29 mouse cellular contexts compared by ENCODE assay signal in the genomic region with DNA sequence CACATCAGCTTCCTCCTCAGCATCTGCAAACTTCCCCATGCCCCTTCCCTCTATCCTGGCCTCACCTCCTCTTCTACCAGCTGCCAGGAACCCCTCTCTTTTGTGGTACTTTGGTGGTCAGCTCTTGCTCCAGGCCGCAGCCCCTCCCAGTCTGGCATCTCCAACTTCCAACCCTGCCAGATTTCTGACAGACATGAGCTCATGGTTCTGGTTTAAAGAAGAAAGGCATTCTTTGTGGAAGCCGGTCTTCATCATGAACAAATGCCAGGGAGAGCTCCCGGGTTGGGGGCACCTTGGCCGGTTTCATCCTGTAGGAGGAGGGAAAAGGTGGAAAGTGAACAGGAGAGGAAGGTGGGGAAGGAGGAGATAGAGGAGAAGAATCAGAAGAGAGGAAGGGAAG. TPM values are rescaled to one million over a fixed set of nuclear protein-coding genes. Genes with fewer than 3 reads are reported as not detected.
DNase-seq lines count a peak whose midpoint lies in the region; ATAC-seq and TF ChIP-seq lines count a peak whose summit lies in the region.
"Had no signal": no experiment of that assay in that cellular context is flagged by ENCODE, and none has a peak within 500 bp of the region (broad histone marks: within the 10 kb centered on the region; RNA-seq: fewer than 3 reads in every experiment).

No protein-coding gene starts in this region.

- no peak for TF ChIP-seq CTCF in midbrain, postnatal 0 days (IDR thresholded peaks at IDR 0.05)
- no peak for TF ChIP-seq CTCF in gastrocnemius, adult 2 months (IDR thresholded peaks at IDR 0.05)

- H3K4me2 ChIP-seq in forebrain, embryonic 14.5 days (ENCODE audit: low read length): no peak overlapping the region
- no peak overlapping the region for H3K4me2 ChIP-seq in forebrain, embryonic 11.5 days (ENCODE audit: low read depth, low read length, severe bottlenecking)
- no peak overlapping the region for H3K4me2 ChIP-seq in midbrain, postnatal 0 days (ENCODE audit: low read depth, low read length, poor library complexity, severe bottlenecking)
- H3K4me2 ChIP-seq in midbrain, embryonic 14.5 days (ENCODE audit: low read length): no peak overlapping the region
- H3K4me2 ChIP-seq: embryonic facial prominence, embryonic 12.5 days; embryonic facial prominence, embryonic 15.5 days; forebrain, embryonic 12.5 days; heart, embryonic 13.5 days; hindbrain, embryonic 12.5 days; hindbrain, embryonic 15.5 days had no signal

- peak; percentile 50 for DNase-seq in forebrain, embryonic 14.5 days (ENCODE audit: low spot score)
- DNase-seq in forebrain, embryonic 11.5 days (ENCODE audit: low spot score): no peak
- peak; percentile 31 for DNase-seq in left cerebral cortex, postnatal 4 days
- no peak for DNase-seq in left cerebral cortex, adult 18-20 months (ENCODE audit: low spot score in 2 of 2)
- DNase-seq in midbrain, postnatal 0 days (ENCODE audit: low spot score): peak; percentile 33
- no peak for DNase-seq in midbrain, embryonic 14.5 days
- DNase-seq in gastrocnemius, adult 2 months: no peak
- DNase-seq: adrenal gland, adult 2 months; adrenal gland, postnatal 14 days; B cell, adult 2 months; cerebellum, adult 11-12 months; cerebellum, adult 9-10 months; cerebellum, postnatal 25 days; gastrocnemius, postnatal 14 days; heart, adult 2 months; heart, postnatal 14 days had no signal

- no peak overlapping the region for H3K4me3 ChIP-seq in forebrain, embryonic 14.5 days (ENCODE audit: low read depth, low read length)
- H3K4me3 ChIP-seq in forebrain, embryonic 11.5 days (ENCODE audit: low read depth, low read length): no peak overlapping the region
- no peak overlapping the region for H3K4me3 ChIP-seq in midbrain, postnatal 0 days (ENCODE audit: low read depth, low read length)
- H3K4me3 ChIP-seq in midbrain, embryonic 14.5 days (replicated peaks; ENCODE audit: low read depth, low read length): no peak overlapping the region
- H3K4me3 ChIP-seq in gastrocnemius, adult 2 months: no peak overlapping the region
- H3K4me3 ChIP-seq: embryonic facial prominence, embryonic 12.5 days; embryonic facial prominence, embryonic 15.5 days; forebrain, embryonic 12.5 days; heart, adult 2 months; heart, embryonic 10.5 days; heart, embryonic 13.5 days; hindbrain, embryonic 12.5 days; hindbrain, embryonic 15.5 days had no signal

- H3K27ac ChIP-seq in forebrain, embryonic 14.5 days (ENCODE audit: low read depth, low read length): no peak overlapping the region
- H3K27ac ChIP-seq in forebrain, embryonic 11.5 days (ENCODE audit: low read depth, low read length): no peak overlapping the region
- no peak overlapping the region for H3K27ac ChIP-seq in midbrain, postnatal 0 days (ENCODE audit: low read depth, low read length)
- no peak overlapping the region for H3K27ac ChIP-seq in midbrain, embryonic 14.5 days (replicated peaks; ENCODE audit: low read depth, low read length)
- H3K27ac ChIP-seq in gastrocnemius, adult 2 months: no peak overlapping the region
- H3K27ac ChIP-seq: embryonic facial prominence, embryonic 12.5 days; embryonic facial prominence, embryonic 15.5 days; forebrain, embryonic 12.5 days; heart, adult 2 months; heart, embryonic 10.5 days; heart, embryonic 13.5 days; hindbrain, embryonic 12.5 days; hindbrain, embryonic 15.5 days had no signal

- ATAC-seq in forebrain, embryonic 14.5 days: no peak
- ATAC-seq in forebrain, embryonic 11.5 days (replicated peaks; ENCODE audit: low FRiP score): no peak
- no peak for ATAC-seq in midbrain, postnatal 0 days (ENCODE audit: low FRiP score)
- no peak for ATAC-seq in midbrain, embryonic 14.5 days (ENCODE audit: low FRiP score, low TSS enrichment)
- ATAC-seq: forebrain, embryonic 16.5 days; inflammation-experienced regulatory T-cells, adult 6 months; intestine, embryonic 16.5 days had no signal

- no peaks in the 10 kb centered on the region for H3K9me3 ChIP-seq in forebrain, embryonic 14.5 days (replicated peaks; ENCODE audit: control insufficient read depth, low read length)
- no peaks in the 10 kb centered on the region for H3K9me3 ChIP-seq in forebrain, embryonic 11.5 days (ENCODE audit: control insufficient read depth, low read length)
- no peaks in the 10 kb centered on the region for H3K9me3 ChIP-seq in midbrain, postnatal 0 days (ENCODE audit: low read length)
- H3K9me3 ChIP-seq in midbrain, embryonic 14.5 days (ENCODE audit: control insufficient read depth, low read length): no peaks in the 10 kb centered on the region
- H3K9me3 ChIP-seq: embryonic facial prominence, embryonic 12.5 days; embryonic facial prominence, embryonic 15.5 days; forebrain, embryonic 12.5 days; heart, embryonic 10.5 days; heart, embryonic 13.5 days; hindbrain, embryonic 12.5 days; hindbrain, embryonic 15.5 days had no signal

- intact Hi-C loops in left cerebral cortex, postnatal 4 days (cut with DNase I): no loop called here
- intact Hi-C loops in gastrocnemius, adult 2 months (cut with DNase I): no loop called here

- H3K27me3 ChIP-seq in forebrain, embryonic 14.5 days (replicated peaks; ENCODE audit: control insufficient read depth, insufficient read depth, low read length): peaks cover 24% of the 10 kb centered on the region
- peaks cover 26% of the 10 kb centered on the region for H3K27me3 ChIP-seq in forebrain, embryonic 11.5 days (ENCODE audit: control insufficient read depth, insufficient read depth, low read length)
- no peaks in the 10 kb centered on the region; the same call in 1 of the 2 replicates for H3K27me3 ChIP-seq in midbrain, postnatal 0 days (ENCODE audit: insufficient read depth, low read length)
- peaks cover 3% of the 10 kb centered on the region; the same call in 1 of the 2 replicates for H3K27me3 ChIP-seq in midbrain, embryonic 14.5 days (ENCODE audit: control insufficient read depth, insufficient read depth, low read length)

- peaks cover 12% of the 10 kb centered on the region for H3K4me1 ChIP-seq in forebrain, embryonic 14.5 days (ENCODE audit: control insufficient read depth, insufficient read depth, low read length)
- peaks cover 7% of the 10 kb centered on the region for H3K4me1 ChIP-seq in forebrain, embryonic 11.5 days (replicated peaks; ENCODE audit: control insufficient read depth, insufficient read depth, low read length)
- H3K4me1 ChIP-seq in midbrain, postnatal 0 days (ENCODE audit: insufficient read depth, low read length): no peaks in the 10 kb centered on the region
- H3K4me1 ChIP-seq in midbrain, embryonic 14.5 days (ENCODE audit: control insufficient read depth, insufficient read depth, low read length): peaks cover 14% of the 10 kb centered on the region; the same call in 1 of the 2 replicates

- 34% methylated on average over 4 of the region's 4 CpGs for WGBS in forebrain, embryonic 14.5 days
- 67% methylated on average over 4 of the region's 4 CpGs for WGBS in forebrain, embryonic 11.5 days
- 50% methylated on average over 4 of the region's 4 CpGs for WGBS in midbrain, postnatal 0 days
- WGBS in midbrain, embryonic 14.5 days: 58% methylated on average over 4 of the region's 4 CpGs

- no peaks in the 10 kb centered on the region for H3K36me3 ChIP-seq in forebrain, embryonic 14.5 days (ENCODE audit: control insufficient read depth, insufficient read depth, low read length)
- H3K36me3 ChIP-seq in forebrain, embryonic 11.5 days (ENCODE audit: control insufficient read depth, insufficient read depth, low read length): no peaks in the 10 kb centered on the region
- H3K36me3 ChIP-seq in midbrain, postnatal 0 days (ENCODE audit: insufficient read depth, low read length): no peaks in the 10 kb centered on the region
- H3K36me3 ChIP-seq in midbrain, embryonic 14.5 days (ENCODE audit: control insufficient read depth, insufficient read depth, low read length): no peaks in the 10 kb centered on the region
- H3K36me3 ChIP-seq: embryonic facial prominence, embryonic 12.5 days; embryonic facial prominence, embryonic 15.5 days; forebrain, embryonic 12.5 days; G1E; heart, embryonic 10.5 days; heart, embryonic 13.5 days; hindbrain, embryonic 12.5 days; hindbrain, embryonic 15.5 days had no signal

- no peak overlapping the region for H3K9ac ChIP-seq in forebrain, embryonic 14.5 days (ENCODE audit: low read length)
- H3K9ac ChIP-seq in forebrain, embryonic 11.5 days (ENCODE audit: low read length): no peak overlapping the region
- no peak overlapping the region for H3K9ac ChIP-seq in midbrain, postnatal 0 days (replicated peaks; ENCODE audit: low read length, poor library complexity, severe bottlenecking)
- H3K9ac ChIP-seq in midbrain, embryonic 14.5 days (replicated peaks; ENCODE audit: low read length): no peak overlapping the region
- H3K9ac ChIP-seq: embryonic facial prominence, embryonic 12.5 days; embryonic facial prominence, embryonic 15.5 days; forebrain, embryonic 12.5 days; heart, embryonic 13.5 days; hindbrain, embryonic 12.5 days; hindbrain, embryonic 15.5 days had no signal

RNA-seq across cellular contexts. Expression of a gene that starts 4.0 kb away (rescaled TPM):
- polyA plus RNA-seq in forebrain, embryonic 14.5 days (2014; fragmentation: Nextera tagmentation; extraction: Ambion mirVana): 17.3 and 17.6 TPM in 2 replicates
- 3.2 and 4.0 TPM in 2 replicates for polyA plus RNA-seq in forebrain, embryonic 11.5 days (2014; fragmentation: Nextera tagmentation; extraction: Ambion mirVana)
- 10 to 100 TPM; 40.9 to 53.3 TPM for total RNA-seq in left cerebral cortex, postnatal 4 days (2021)
- total RNA-seq in left cerebral cortex, adult 18-20 months (2021): 10 to 100 TPM; 61.1 to 68.7 TPM
- total RNA-seq in midbrain, postnatal 0 days (2014; rRNA removed): 21.1 and 22.0 TPM in 2 replicates
- 40.7 and 41.6 TPM in 2 replicates for polyA plus RNA-seq in midbrain, postnatal 0 days (2015; fragmentation: Nextera tagmentation; extraction: Ambion mirVana)
- polyA plus RNA-seq in midbrain, embryonic 14.5 days (2014; fragmentation: Nextera tagmentation; extraction: Ambion mirVana): 15.4 and 18.6 TPM in 2 replicates
- under 1 TPM in 1 of 2 experiments, not detected in 1; 0.17 TPM for total RNA-seq in gastrocnemius, adult 2 months (2021)
- total RNA-seq: CH12.LX; common myeloid progenitor, adult 5-6 weeks; G1E; heart, adult 2 months had no signal
- polyA plus RNA-seq: G1E; heart, adult 2 months; inflammation-experienced regulatory T-cells, adult 6 months had no signal

Comparison
In these comparisons a context has a peak if more than half of its experiments do, and no peak if none do; other contexts are left out.
1. DNase-seq: peak in forebrain, embryonic 14.5 days (single experiment), left cerebral cortex, postnatal 4 days (single experiment) and midbrain, postnatal 0 days (single experiment); none in forebrain, embryonic 11.5 days (single experiment), left cerebral cortex, adult 18-20 months (0 of 2), midbrain, embryonic 14.5 days (single experiment) and gastrocnemius, adult 2 months (single experiment).
2. RNA of a gene that starts 4.0 kb away (total RNA-seq): 61.1 to 68.7 TPM in left cerebral cortex, adult 18-20 months, 40.9 to 53.3 TPM in left cerebral cortex, postnatal 4 days and 21.1 to 22.0 TPM in midbrain, postnatal 0 days; 0.17 TPM in gastrocnemius, adult 2 months; every median in the first group is over 10 times any median in the second.